ENCODE assay signal across 11 mouse cellular contexts in genomic region chr13:41997883-41998282, GRCm38 (mm10). TPM values are rescaled to one million over a fixed set of nuclear protein-coding genes. Genes with fewer than 3 reads are reported as not detected.
DNase-seq lines count a peak whose midpoint lies in the region; ATAC-seq and TF ChIP-seq lines count a peak whose summit lies in the region.
"Had no signal": no experiment of that assay in that cellular context is flagged by ENCODE, and none has a peak within 500 bp of the region (broad histone marks: within the 10 kb centered on the region; RNA-seq: fewer than 3 reads in every experiment).

No protein-coding gene starts in this region.

- peak; percentile 20 for DNase-seq in gastrocnemius, adult 2 months
- DNase-seq in gastrocnemius, adult 8-10 months (ENCODE audit: low spot score in 2 of 2) = no peak
- peak; percentile 28 for DNase-seq in lung, embryonic 14.5 days
- no peak for DNase-seq in lung, postnatal 25 days (ENCODE audit: low spot score)
- DNase-seq in heart, postnatal 4 days = peak; percentile 9
- peak; percentile 31 for DNase-seq in retina, embryonic 14.5 days (ENCODE audit: low spot score)
- DNase-seq in cerebellum, adult 9-11 months = no peak
- DNase-seq: lung, postnatal 4 days had no signal

- H3K4me2 ChIP-seq in lung, embryonic 14.5 days = no peak overlapping the region
- H3K4me2 ChIP-seq: stomach, embryonic 15.5 days had no signal

- no peak for ATAC-seq in lung, embryonic 14.5 days (ENCODE audit: insufficient read depth)
- ATAC-seq in megakaryocyte, adult 5-6 weeks (ENCODE audit: poor library complexity, severe bottlenecking) = no peak

- no peaks in the 10 kb centered on the region for H3K36me3 ChIP-seq in lung, embryonic 14.5 days (ENCODE audit: insufficient read depth)
- H3K36me3 ChIP-seq: stomach, embryonic 15.5 days had no signal

- H3K9me3 ChIP-seq in lung, embryonic 14.5 days (ENCODE audit: low read depth, low read length) = no peaks in the 10 kb centered on the region
- H3K9me3 ChIP-seq: stomach, embryonic 15.5 days had no signal

- 49% methylated on average over 9 of the region's 9 CpGs for WGBS in lung, embryonic 14.5 days

- H3K4me3 ChIP-seq in gastrocnemius, adult 2 months = peak overlapping the region; percentile 43
- H3K4me3 ChIP-seq in lung, embryonic 14.5 days (ENCODE audit: low read depth, low read length) = no peak overlapping the region
- H3K4me3 ChIP-seq: erythroblast, embryonic 14.5 days; stomach, embryonic 15.5 days had no signal

- no peak for TF ChIP-seq CTCF in gastrocnemius, adult 2 months (IDR thresholded peaks at IDR 0.05)
- no peak for TF ChIP-seq CTCF in lung, embryonic 14.5 days (IDR thresholded peaks at IDR 0.05; ENCODE audit: low read depth)

- intact Hi-C loops in gastrocnemius, adult 2 months (cut with DNase I) = no loop called here

- no peaks in the 10 kb centered on the region for H3K27me3 ChIP-seq in lung, embryonic 14.5 days (ENCODE audit: insufficient read depth, low read length)
- H3K27me3 ChIP-seq: stomach, embryonic 15.5 days had no signal

- H3K9ac ChIP-seq in lung, embryonic 14.5 days = no peak overlapping the region
- H3K9ac ChIP-seq: stomach, embryonic 15.5 days had no signal

- H3K4me1 ChIP-seq in lung, embryonic 14.5 days (ENCODE audit: insufficient read depth) = no peaks in the 10 kb centered on the region
- H3K4me1 ChIP-seq: stomach, embryonic 15.5 days had no signal

- H3K27ac ChIP-seq in gastrocnemius, adult 2 months = no peak overlapping the region
- H3K27ac ChIP-seq in lung, embryonic 14.5 days (ENCODE audit: low read depth) = no peak overlapping the region
- H3K27ac ChIP-seq: stomach, embryonic 15.5 days had no signal

RNA-seq across cellular contexts. Expression of gene Hivep1, which starts 53.9 kb away (rescaled TPM):
- 10 to 100 TPM; 15.6 to 20.5 TPM for total RNA-seq in gastrocnemius, adult 2 months (2021)
- total RNA-seq in gastrocnemius, adult 8-10 months (2022) = 10 to 100 TPM in 3 of 4 experiments, 1 to 10 TPM in 1; 8.3 to 16.7 (median 12.6) TPM
- polyA plus RNA-seq in lung, embryonic 14.5 days (2014; fragmentation: Nextera tagmentation; extraction: Ambion mirVana) = 12.1 and 12.3 TPM in 2 replicates
- 10 to 100 TPM; 33.1 to 33.5 TPM for total RNA-seq in heart, postnatal 4 days (2021)
- total RNA-seq in megakaryocyte, adult 5-6 weeks (2015) = 35.4 and 50.6 TPM in 2 replicates
- total RNA-seq in megakaryocyte, adult 5-6 weeks (2017) = 8.0 and 16.3 TPM in 2 replicates

Comparison
In these comparisons a context has a peak if more than half of its experiments do, and no peak if none do; other contexts are left out.
1. DNase-seq: peak in gastrocnemius, adult 2 months (single experiment), lung, embryonic 14.5 days (single experiment), heart, postnatal 4 days (single experiment) and retina, embryonic 14.5 days (single experiment); none in gastrocnemius, adult 8-10 months (0 of 2), lung, postnatal 25 days (single experiment) and cerebellum, adult 9-11 months (single experiment).